Mouse (Mus musculus) lung, adult 18-20 months (tissue): ENCODE results near the gene Ggta1.

Experiments
- DNase-seq, 2 experiments: peaks; one replicate each; pipeline ENCODE4 v3.0.0; 2022; ENCODE audit warnings: mixed read lengths in 2 of 2

Ggta1 gene

GRCm38 (mm10) chr2:35462791-35463281, at the start of gene Ggta1:
Gene Ggta1 (minus strand): TSS chr2:35463231.
- no peak for DNase-seq

DNA sequence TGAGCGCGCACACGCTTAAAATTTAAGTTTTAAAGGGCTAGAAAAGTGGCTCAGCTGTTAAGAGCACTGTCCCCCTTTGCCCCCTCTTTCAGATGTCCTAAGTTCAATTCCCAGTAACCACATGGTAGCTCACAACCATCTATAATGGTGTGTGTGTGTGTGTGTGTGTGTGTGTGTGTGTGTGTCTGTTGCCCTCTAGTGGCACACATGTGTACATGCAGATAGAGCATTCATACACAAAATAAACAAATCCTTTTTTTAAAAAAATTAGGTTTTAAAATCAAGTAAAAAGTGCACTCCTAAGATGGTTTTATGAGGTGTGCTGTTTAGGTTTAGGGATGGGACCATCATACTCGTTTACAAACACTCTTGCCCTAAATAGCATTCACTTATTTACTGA, 49.2 kb upstream of the Ggta1 start:
- DNase-seq: no peak

- no peak for DNase-seq
Measured at GRCm38 (mm10) chr2:35510920-35511319, 47.9 kb upstream of the Ggta1 start.

- no peak for DNase-seq
Measured at GRCm38 (mm10) chr2:35509888-35510287, 46.9 kb upstream of the Ggta1 start.

DNA sequence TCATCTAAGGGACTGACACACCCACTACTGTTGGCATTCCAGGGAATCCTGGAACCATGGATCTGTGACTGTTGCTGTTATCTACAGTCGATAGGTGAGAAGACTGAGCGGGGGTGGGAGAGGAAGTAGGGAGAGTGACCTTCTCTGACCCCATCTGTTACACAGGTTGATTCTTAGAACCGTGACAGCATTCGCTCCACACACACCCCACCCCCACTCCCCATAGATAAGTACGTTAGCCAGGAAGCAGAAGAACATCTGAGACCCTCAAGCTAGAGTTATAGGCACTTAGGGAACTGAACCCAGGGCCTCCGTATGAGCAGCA, 46.3 kb upstream of the Ggta1 start:
- DNase-seq: no peak

DNA sequence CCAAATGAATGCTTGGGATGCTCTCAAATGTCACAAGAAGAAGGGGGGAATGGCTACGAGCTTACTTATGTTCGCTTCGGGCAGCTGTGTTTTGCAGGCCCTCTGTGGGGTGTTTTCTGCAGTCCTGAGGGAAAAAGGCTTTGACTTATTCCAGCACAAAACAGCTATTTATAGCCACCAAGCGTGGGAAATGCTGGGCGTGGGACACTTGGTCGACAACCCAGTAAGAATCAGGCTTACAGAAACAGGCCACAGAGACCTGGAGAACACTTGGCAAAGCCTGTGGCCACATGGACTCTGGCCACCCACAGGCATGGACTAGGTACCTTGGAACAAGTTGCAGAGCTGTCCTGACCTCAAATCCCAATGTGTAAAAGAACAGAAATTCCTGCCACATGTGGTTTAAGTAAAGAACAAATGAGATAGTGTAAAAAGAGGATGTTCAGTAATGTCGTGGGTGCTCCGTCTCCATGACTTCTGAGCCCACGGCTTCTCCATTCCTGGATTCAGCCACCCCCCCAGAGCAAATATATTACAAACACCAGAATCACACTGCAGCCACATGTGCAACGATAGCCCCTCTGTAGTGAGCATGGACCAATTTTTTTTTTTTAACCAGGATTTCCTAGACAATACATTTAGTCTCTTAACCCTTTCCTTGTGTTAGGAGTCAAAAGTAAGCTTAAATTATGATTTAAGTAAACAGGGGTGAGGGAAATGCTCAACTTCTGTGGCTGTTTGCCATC, 45.7 kb upstream of the Ggta1 start:
- DNase-seq: no peak

GRCm38 (mm10) chr2:35507191-35507511, 44.1 kb upstream of the Ggta1 start:
- DNase-seq: peak in 1 of 2 experiments; percentile 34

DNA sequence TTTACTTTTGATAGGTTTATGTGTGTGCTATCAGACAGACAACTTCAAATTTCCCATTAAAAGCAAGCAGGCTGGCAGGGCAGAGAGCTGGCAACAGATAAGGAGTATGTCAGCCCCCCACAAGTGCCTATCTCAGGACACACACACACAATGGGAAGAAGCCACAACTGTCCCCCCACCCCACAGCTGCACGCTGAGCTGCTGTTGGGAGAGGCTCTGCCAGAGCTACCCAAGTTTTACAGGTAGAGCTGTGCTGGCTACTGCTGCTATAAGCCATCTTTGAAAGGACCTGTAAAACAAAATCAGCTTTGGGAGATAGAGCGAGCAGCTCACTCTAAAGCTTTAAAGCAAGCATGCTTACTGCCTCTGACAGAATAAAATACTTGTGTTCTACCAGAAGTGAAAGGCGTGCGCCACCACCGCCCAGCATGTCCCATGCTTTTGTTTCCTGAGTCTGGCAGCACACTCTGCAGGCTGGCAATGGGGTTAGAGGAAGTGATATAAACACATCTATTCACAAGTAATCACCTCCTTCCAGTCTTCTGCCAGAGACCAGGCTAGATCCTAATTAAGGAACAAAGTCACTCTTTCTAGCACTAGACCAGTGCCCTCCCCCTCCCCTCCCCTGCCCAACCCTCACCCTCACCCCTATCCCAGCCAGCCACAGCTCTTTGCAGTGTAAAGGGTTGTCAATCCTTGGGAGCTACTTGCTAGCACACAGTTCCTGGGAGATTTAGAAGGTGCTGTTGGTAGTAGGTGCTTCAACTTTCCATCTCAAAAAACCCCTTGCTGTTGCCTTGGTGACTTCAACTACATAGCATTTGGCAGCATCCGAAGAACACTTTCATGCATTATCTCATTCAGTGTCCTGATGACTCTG, 43.5 kb upstream of the Ggta1 start:
- DNase-seq: peak; percentile 42 to 46

DNA sequence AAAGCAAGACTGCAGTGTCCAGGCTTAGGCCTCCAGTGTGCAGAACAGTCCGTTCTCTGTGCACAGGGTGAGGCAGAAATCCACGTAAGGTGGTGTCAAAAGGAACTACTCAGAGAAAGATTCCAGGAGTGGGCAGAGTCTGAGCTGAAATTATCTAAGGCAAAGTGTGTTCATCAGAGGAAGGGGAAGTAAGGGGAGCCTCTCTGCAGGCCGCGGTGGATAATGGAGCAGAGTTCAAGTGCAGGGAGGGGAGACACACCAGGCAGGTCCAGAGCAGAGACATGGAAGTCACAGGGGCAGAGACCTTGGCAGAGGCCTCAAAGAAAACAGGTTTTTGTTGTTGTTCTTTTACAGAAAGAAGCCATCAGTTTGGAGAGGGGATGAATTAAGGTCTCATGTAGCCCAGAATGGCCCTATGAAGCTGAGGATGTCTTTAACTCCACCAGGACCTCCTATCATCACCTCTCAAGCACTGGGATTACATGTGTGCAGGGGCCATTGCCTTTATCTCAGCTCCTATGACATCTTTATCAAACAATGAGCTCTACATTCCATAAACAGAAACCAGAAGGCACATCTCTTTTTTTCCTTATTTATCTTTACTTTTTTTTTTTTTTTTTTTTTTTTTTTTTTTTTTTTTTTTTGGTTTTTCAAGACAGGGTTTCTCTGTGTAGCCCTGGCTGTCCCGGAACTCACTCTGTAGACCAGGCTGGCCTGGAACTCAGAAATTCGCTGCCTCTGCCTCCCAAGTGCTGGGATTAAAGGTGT, 42.7 kb upstream of the Ggta1 start:
- peak; percentile 44 to 46 for DNase-seq

- no peak for DNase-seq
Measured at GRCm38 (mm10) chr2:35504417-35504776, 41.4 kb upstream of the Ggta1 start.

- DNase-seq: no peak
Measured at GRCm38 (mm10) chr2:35503723-35504416, 40.8 kb upstream of the Ggta1 start.

DNA sequence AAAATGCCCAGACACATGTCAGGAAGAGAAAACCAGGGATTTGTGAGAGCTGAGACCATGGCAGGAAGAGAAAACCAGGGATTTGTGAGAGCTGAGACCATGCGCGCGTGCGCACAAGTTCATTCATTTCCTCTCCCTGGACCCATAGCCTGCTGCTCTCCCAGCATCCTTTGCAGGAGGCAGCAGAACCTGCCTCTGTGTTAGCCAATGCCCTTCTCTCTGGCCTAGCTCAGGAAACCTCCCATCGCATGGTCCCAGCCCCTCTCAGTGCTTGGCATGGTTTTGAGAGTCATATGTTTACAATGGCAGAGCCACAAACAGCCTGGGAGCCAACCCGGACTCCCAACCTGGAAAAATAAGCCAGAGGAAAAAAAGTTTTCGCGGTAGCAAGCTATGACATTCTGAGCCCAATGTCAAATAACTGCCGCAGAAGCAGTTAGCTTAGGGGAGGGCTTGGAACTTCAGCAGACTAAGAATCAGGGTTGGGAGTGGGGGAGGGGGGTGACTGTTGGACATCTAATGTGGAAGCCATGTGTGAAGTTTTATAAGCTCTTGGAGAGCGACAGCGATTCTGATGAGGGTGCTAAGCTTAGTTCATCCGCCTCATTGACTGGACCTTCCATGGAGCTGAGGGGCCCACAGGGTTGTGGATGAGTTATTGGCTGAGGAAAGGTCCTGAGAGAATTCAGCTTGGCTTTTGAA, 40.1 kb upstream of the Ggta1 start:
- DNase-seq: no peak

DNA sequence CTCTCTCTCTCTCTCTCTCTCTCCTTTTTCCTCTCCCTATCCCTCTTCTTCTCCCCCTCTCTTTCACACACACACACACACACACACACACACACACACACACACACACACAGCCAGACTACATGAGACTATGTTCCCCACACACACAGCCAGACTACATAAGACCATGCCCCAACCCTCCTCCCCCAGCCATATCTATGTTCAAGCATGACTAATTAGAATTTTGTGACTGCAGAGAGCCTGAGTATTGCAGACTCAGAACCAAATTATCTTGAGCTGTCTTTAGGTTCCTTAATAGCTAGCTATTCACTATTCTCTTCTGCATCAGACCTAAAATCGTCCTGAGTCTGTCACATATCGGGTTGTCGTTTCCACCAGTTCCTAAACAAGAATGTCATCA, 39.5 kb upstream of the Ggta1 start:
- no peak for DNase-seq

- no peak for DNase-seq
Measured at GRCm38 (mm10) chr2:35499474-35499873, 36.4 kb upstream of the Ggta1 start.

GRCm38 (mm10) chr2:35498961-35499360, 35.9 kb upstream of the Ggta1 start:
- no peak for DNase-seq

GRCm38 (mm10) chr2:35497662-35498196, 34.7 kb upstream of the Ggta1 start:
- no peak for DNase-seq

- no peak for DNase-seq
Measured at GRCm38 (mm10) chr2:35496279-35497013, 33.4 kb upstream of the Ggta1 start.

- peak; percentile 43 to 48 for DNase-seq
Measured at GRCm38 (mm10) chr2:35495486-35496278, 32.7 kb upstream of the Ggta1 start.

- no peak for DNase-seq
Measured at GRCm38 (mm10) chr2:35493566-35493965, 30.5 kb upstream of the Ggta1 start.

DNA sequence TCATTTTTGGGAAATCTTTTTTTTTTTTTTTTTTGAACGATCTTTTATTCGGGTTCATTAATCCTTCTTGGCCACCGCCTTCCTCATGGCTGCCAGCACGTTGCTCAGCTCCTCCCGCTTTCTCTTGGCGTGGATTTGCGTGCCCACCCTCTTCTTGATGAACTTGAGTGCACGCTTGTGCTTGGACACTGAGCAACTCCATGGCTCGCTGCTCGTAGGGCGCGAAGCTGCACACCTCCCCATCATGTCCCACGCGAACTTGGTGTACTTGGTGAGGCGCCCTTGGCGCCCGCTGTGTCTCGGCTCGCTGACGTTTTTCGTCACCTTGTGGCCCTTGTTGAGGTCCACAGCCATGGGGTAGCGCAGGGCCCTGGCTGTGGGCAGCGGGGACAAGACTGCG, 28.1 kb upstream of the Ggta1 start:
- no peak for DNase-seq
